Comparison of ENCODE assay signal across 8 mouse cellular contexts in genomic region chr17:45592606-45593431, GRCm38 (mm10). TPM values are rescaled to one million over a fixed set of nuclear protein-coding genes. Genes with fewer than 3 reads are reported as not detected.
A peak's percentile ranks its signal among the peaks of the same experiment; 100 is the strongest.
DNase-seq lines count a peak whose midpoint lies in the region; ATAC-seq and TF ChIP-seq lines count a peak whose summit lies in the region.

No protein-coding gene starts in this region.

- no peaks in the 10 kb centered on the region for H3K9me3 ChIP-seq in embryonic facial prominence, embryonic 12.5 days
- no peaks in the 10 kb centered on the region for H3K9me3 ChIP-seq in heart, embryonic 14.5 days (ENCODE audit: control insufficient read depth, low read length)
- H3K9me3 ChIP-seq in kidney, postnatal 0 days (replicated peaks; ENCODE audit: low read length), result no peaks in the 10 kb centered on the region

- peak overlapping the region; percentile 69 for H3K27ac ChIP-seq in left cerebral cortex, adult 2 months
- 0 out of 2 replicates have a peak overlapping the region, but pooled peaks have one; percentile 18 for H3K27ac ChIP-seq in embryonic facial prominence, embryonic 12.5 days
- H3K27ac ChIP-seq in heart, embryonic 14.5 days (replicated peaks in 1 of 2; ENCODE audit: control insufficient read depth in 1 of 2, insufficient read depth in 1 of 2, low read depth in 2 of 2, low read length in 2 of 2), result peak overlapping the region; percentile 47 to 74
- peak overlapping the region; percentile 70 for H3K27ac ChIP-seq in kidney, postnatal 0 days

- ATAC-seq in embryonic facial prominence, embryonic 12.5 days (ENCODE audit: insufficient number of reproducible peaks, insufficient read depth, low FRiP score, low TSS enrichment), result no peak
- no peak for ATAC-seq in heart, embryonic 14.5 days (ENCODE audit: insufficient number of reproducible peaks, insufficient read depth, low FRiP score, low read depth)
- no peak for ATAC-seq in kidney, postnatal 0 days (replicated peaks; ENCODE audit: low FRiP score, low read depth)
- ATAC-seq in megakaryocyte-erythroid progenitor cell, adult 5-6 weeks (replicated peaks; ENCODE audit: low FRiP score, low TSS enrichment, poor library complexity, severe bottlenecking), result peak; percentile 49

- intact Hi-C loops in left cerebral cortex, adult 2 months (cut with DNase I), result no loop called here
- intact Hi-C loops in left cerebral cortex, postnatal 36 days (cut with DNase I), result no loop called here

- 54% methylated on average over 8 of the region's 8 CpGs for WGBS in embryonic facial prominence, embryonic 12.5 days
- 27% methylated on average over 8 of the region's 8 CpGs for WGBS in heart, embryonic 14.5 days
- WGBS in kidney, postnatal 0 days, result 47% methylated on average over 8 of the region's 8 CpGs

- peak overlapping the region; percentile 98 for H3K4me2 ChIP-seq in embryonic facial prominence, embryonic 12.5 days (replicated peaks)
- peak overlapping the region; percentile 99 for H3K4me2 ChIP-seq in heart, embryonic 14.5 days (ENCODE audit: low read length)
- H3K4me2 ChIP-seq in kidney, postnatal 0 days (ENCODE audit: low read length), result peak overlapping the region; percentile 98

- H3K27me3 ChIP-seq in embryonic facial prominence, embryonic 12.5 days, result peaks cover 30% of the 10 kb centered on the region
- H3K27me3 ChIP-seq in heart, embryonic 14.5 days (ENCODE audit: control insufficient read depth, insufficient read depth, low read length), result no peaks in the 10 kb centered on the region
- no peaks in the 10 kb centered on the region for H3K27me3 ChIP-seq in kidney, postnatal 0 days (ENCODE audit: insufficient read depth, low read length)

- no peak for TF ChIP-seq CTCF in left cerebral cortex, adult 2 months (IDR thresholded peaks at IDR 0.05)
- no peak for TF ChIP-seq CTCF in kidney, postnatal 0 days (IDR thresholded peaks at IDR 0.05; ENCODE audit: low read depth)

- peak overlapping the region; percentile 17; the same call in 1 of the 2 replicates for H3K9ac ChIP-seq in embryonic facial prominence, embryonic 12.5 days
- H3K9ac ChIP-seq in heart, embryonic 14.5 days (ENCODE audit: low read length), result peak overlapping the region; percentile 55
- H3K9ac ChIP-seq in kidney, postnatal 0 days (ENCODE audit: low read depth, low read length), result peak overlapping the region; percentile 28

- H3K4me1 ChIP-seq in embryonic facial prominence, embryonic 12.5 days, result peaks cover 52% of the 10 kb centered on the region
- H3K4me1 ChIP-seq in heart, embryonic 14.5 days (ENCODE audit: control insufficient read depth in 2 of 2, insufficient read depth in 2 of 2, low read length in 2 of 2), result peaks cover 46 to 54% of the 10 kb centered on the region in 2 experiments
- peaks cover 46% of the 10 kb centered on the region for H3K4me1 ChIP-seq in kidney, postnatal 0 days (replicated peaks; ENCODE audit: insufficient read depth, low read length)

- no peak for DNase-seq in left cerebral cortex, adult 2 months (ENCODE audit: extremely low spot score in 1 of 2, low spot score in 2 of 2)
- no peak for DNase-seq in left cerebral cortex, postnatal 36 days (ENCODE audit: low spot score in 2 of 2)
- DNase-seq in kidney, postnatal 0 days (ENCODE audit: low spot score), result peak; percentile 64
- no peak for DNase-seq in T-cell, adult 2 months (ENCODE audit: low spot score)
- DNase-seq in spleen, postnatal 14 days (ENCODE audit: low spot score in 2 of 2), result no peak

- H3K4me3 ChIP-seq in left cerebral cortex, adult 2 months, result peak overlapping the region; percentile 17; the same call in 1 of the 2 replicates
- no peak overlapping the region for H3K4me3 ChIP-seq in embryonic facial prominence, embryonic 12.5 days
- H3K4me3 ChIP-seq in heart, embryonic 14.5 days (ENCODE audit: control insufficient read depth in 1 of 2, insufficient read depth in 1 of 2, low read depth in 1 of 2, low read length in 2 of 2), result peak overlapping the region; percentile 12 to 19; a peak in 2 of 4 replicates
- H3K4me3 ChIP-seq in kidney, postnatal 0 days (replicated peaks; ENCODE audit: low read depth, low read length), result 0 out of 2 replicates have a peak overlapping the region, but pooled peaks have one; percentile 4

- H3K36me3 ChIP-seq in embryonic facial prominence, embryonic 12.5 days, result no peaks in the 10 kb centered on the region
- peaks cover 24% of the 10 kb centered on the region for H3K36me3 ChIP-seq in heart, embryonic 14.5 days (ENCODE audit: control insufficient read depth, insufficient read depth, low read length)
- 0 out of 2 replicates have a peak, but pooled peaks cover 6% of the 10 kb centered on the region for H3K36me3 ChIP-seq in kidney, postnatal 0 days (ENCODE audit: insufficient read depth, low read length)

RNA-seq across cellular contexts. Expression of gene Slc29a1, which starts 6.6 kb away (rescaled TPM):
- 10 to 100 TPM; 19.7 to 23.6 TPM for total RNA-seq in left cerebral cortex, adult 2 months (2021)
- total RNA-seq in left cerebral cortex, postnatal 36 days (2021), result 10 to 100 TPM; 17.1 to 23.2 TPM
- polyA plus RNA-seq in embryonic facial prominence, embryonic 12.5 days (2016; fragmentation: Nextera tagmentation; extraction: Ambion mirVana), result 59.1 and 60.5 TPM in 2 replicates
- 84.7 and 87.8 TPM in 2 replicates for polyA plus RNA-seq in heart, embryonic 14.5 days (2014; fragmentation: Nextera tagmentation; extraction: Ambion mirVana)
- 93.6 and 101 TPM in 2 replicates for polyA plus RNA-seq in kidney, postnatal 0 days (2015; fragmentation: Nextera tagmentation; extraction: Ambion mirVana)
- total RNA-seq in megakaryocyte-erythroid progenitor cell, adult 5-6 weeks (2014; fragmentation: Nextera tagmentation), result 166 and 176 TPM in 2 replicates
- 89.2 and 171 TPM in 2 replicates for total RNA-seq in megakaryocyte-erythroid progenitor cell, adult 5-6 weeks (2017)

RNA-seq across cellular contexts. Expression of gene Mymx, which starts 9.1 kb away (rescaled TPM):
- total RNA-seq in left cerebral cortex, adult 2 months (2021), result not detected
- not detected for total RNA-seq in left cerebral cortex, postnatal 36 days (2021)
- 9.2 and 10.7 TPM in 2 replicates for polyA plus RNA-seq in embryonic facial prominence, embryonic 12.5 days (2016; fragmentation: Nextera tagmentation; extraction: Ambion mirVana)
- polyA plus RNA-seq in heart, embryonic 14.5 days (2014; fragmentation: Nextera tagmentation; extraction: Ambion mirVana), result not detected in 2 replicates
- polyA plus RNA-seq in kidney, postnatal 0 days (2015; fragmentation: Nextera tagmentation; extraction: Ambion mirVana), result 16.7 and 18.4 TPM in 2 replicates
- not detected in 2 replicates for total RNA-seq in megakaryocyte-erythroid progenitor cell, adult 5-6 weeks (2014; fragmentation: Nextera tagmentation)
- not detected in 2 replicates for total RNA-seq in megakaryocyte-erythroid progenitor cell, adult 5-6 weeks (2017)

RNA-seq across cellular contexts. Expression of gene Hsp90ab1, which starts 19.7 kb away (rescaled TPM):
- 1,000 to 10,000 TPM; 1,492 to 1,507 TPM for total RNA-seq in left cerebral cortex, adult 2 months (2021)
- 1,000 to 10,000 TPM; 1,413 to 1,526 TPM for total RNA-seq in left cerebral cortex, postnatal 36 days (2021)
- 1,470 and 1,480 TPM in 2 replicates for polyA plus RNA-seq in embryonic facial prominence, embryonic 12.5 days (2016; fragmentation: Nextera tagmentation; extraction: Ambion mirVana)
- 1,215 and 1,233 TPM in 2 replicates for polyA plus RNA-seq in heart, embryonic 14.5 days (2014; fragmentation: Nextera tagmentation; extraction: Ambion mirVana)
- polyA plus RNA-seq in kidney, postnatal 0 days (2015; fragmentation: Nextera tagmentation; extraction: Ambion mirVana), result 1,330 and 1,432 TPM in 2 replicates
- total RNA-seq in megakaryocyte-erythroid progenitor cell, adult 5-6 weeks (2014; fragmentation: Nextera tagmentation), result 1,847 and 1,911 TPM in 2 replicates
- total RNA-seq in megakaryocyte-erythroid progenitor cell, adult 5-6 weeks (2017), result 2,660 and 3,319 TPM in 2 replicates

RNA-seq across cellular contexts. Expression of gene Slc35b2, which starts 29.1 kb away (rescaled TPM):
- 10 to 100 TPM; 21.5 to 26.3 TPM for total RNA-seq in left cerebral cortex, adult 2 months (2021)
- total RNA-seq in left cerebral cortex, postnatal 36 days (2021), result 10 to 100 TPM; 24.7 to 33.0 TPM
- 108 and 109 TPM in 2 replicates for polyA plus RNA-seq in embryonic facial prominence, embryonic 12.5 days (2016; fragmentation: Nextera tagmentation; extraction: Ambion mirVana)
- 91.3 and 92.4 TPM in 2 replicates for polyA plus RNA-seq in heart, embryonic 14.5 days (2014; fragmentation: Nextera tagmentation; extraction: Ambion mirVana)
- polyA plus RNA-seq in kidney, postnatal 0 days (2015; fragmentation: Nextera tagmentation; extraction: Ambion mirVana), result 131 and 138 TPM in 2 replicates
- total RNA-seq in megakaryocyte-erythroid progenitor cell, adult 5-6 weeks (2014; fragmentation: Nextera tagmentation), result 46.9 and 74.5 TPM in 2 replicates
- total RNA-seq in megakaryocyte-erythroid progenitor cell, adult 5-6 weeks (2017), result 27.7 and 60.3 TPM in 2 replicates

RNA-seq across cellular contexts. Expression of gene Nfkbie, which starts 37.3 kb away (rescaled TPM):
- 1 to 10 TPM; 2.3 to 2.4 TPM for total RNA-seq in left cerebral cortex, adult 2 months (2021)
- 1 to 10 TPM; 1.7 to 2.7 TPM for total RNA-seq in left cerebral cortex, postnatal 36 days (2021)
- 6.7 and 8.3 TPM in 2 replicates for polyA plus RNA-seq in embryonic facial prominence, embryonic 12.5 days (2016; fragmentation: Nextera tagmentation; extraction: Ambion mirVana)
- polyA plus RNA-seq in heart, embryonic 14.5 days (2014; fragmentation: Nextera tagmentation; extraction: Ambion mirVana), result 2.7 and 2.9 TPM in 2 replicates
- polyA plus RNA-seq in kidney, postnatal 0 days (2015; fragmentation: Nextera tagmentation; extraction: Ambion mirVana), result 4.8 and 5.1 TPM in 2 replicates
- 4.2 and 6.0 TPM in 2 replicates for total RNA-seq in megakaryocyte-erythroid progenitor cell, adult 5-6 weeks (2014; fragmentation: Nextera tagmentation)
- total RNA-seq in megakaryocyte-erythroid progenitor cell, adult 5-6 weeks (2017), result 3.2 and 3.9 TPM in 2 replicates

Comparison
In these comparisons a context has a peak if more than half of its experiments do, and no peak if none do; other contexts are left out.
1. H3K27ac ChIP-seq: peak in every context shown above with its lines; median percentile 70 in kidney, postnatal 0 days; 69 in left cerebral cortex, adult 2 months; 60 in heart, embryonic 14.5 days; 18 in embryonic facial prominence, embryonic 12.5 days.